Mouse (Mus musculus): Measurements from ENCODE around the gene Nek3. TPM values are rescaled to one million over a fixed set of nuclear protein-coding genes. Genes with fewer than 3 reads are reported as not detected.
"Not testable (repeated sequence)": the region's sequence is repeated elsewhere in the genome, so short reads cannot be mapped to it uniquely, and the experiment has no call there.

Gene Nek3
- total RNA-seq, 2 experiments from 2014 or later = 3.5 to 5.0 TPM

- no peak for DNase-seq
- intact Hi-C loops (cut with DNase I) = no loop called here
Measured at GRCm38 (mm10) chr8:22147706-22148366, 18.4 kb downstream of the Nek3 start.

DNA sequence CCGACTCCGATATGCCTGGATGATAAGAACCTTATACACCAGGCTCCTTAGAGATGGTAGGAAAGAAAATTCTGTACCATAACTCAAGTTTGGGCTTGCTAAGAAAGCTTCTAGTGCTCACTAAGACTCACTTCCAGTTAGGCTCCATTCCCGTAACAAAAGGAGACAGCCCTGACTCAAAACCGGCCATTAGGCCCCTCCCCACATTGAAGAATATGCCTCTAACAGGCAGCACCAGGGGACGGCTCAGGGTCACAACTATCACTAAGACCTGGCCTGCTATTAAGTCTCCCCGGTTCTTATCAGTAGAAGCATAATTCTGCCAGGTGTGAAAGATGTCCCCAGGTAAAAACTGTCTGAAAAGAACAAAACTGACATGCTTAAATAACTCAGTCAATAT, 20.4 kb downstream of the Nek3 start:
- no peak for DNase-seq
- intact Hi-C loops (cut with DNase I) = no loop called here

DNA sequence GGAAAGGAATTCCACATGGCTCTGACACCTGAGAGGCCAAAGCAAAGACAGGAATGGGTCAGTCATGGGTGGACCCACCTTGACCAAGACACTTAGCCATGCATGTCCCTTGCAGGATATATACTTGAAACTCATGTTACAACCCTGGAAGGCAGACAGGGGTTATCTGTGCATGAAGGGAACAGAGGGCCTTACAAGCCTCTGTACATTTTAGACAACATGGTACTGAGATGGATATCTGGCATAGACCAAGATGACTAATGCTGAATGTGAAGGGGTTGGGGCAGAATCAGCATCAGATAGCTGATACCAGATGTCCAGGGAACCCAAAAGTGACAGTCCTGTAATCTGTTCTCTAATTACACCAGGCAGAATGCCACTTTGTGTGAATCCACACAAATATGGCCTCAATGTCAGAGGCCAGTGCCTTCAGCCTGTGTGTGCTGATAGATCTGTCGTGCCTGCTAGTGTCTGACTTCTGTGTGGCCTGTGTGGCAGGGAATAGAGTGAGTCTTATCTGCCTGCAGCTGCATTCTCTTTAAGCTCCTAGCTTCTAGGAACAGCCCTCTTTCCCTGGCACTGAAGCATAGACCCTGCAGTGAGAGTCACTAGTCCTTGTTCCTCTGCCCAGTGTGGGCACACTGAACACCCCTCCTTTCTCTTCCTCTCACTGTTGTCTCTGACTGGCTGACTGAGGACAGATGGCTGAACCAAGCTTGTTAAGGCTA, 22.3 kb downstream of the Nek3 start:
- no peak for DNase-seq
- intact Hi-C loops (cut with DNase I) = no loop called here

DNA sequence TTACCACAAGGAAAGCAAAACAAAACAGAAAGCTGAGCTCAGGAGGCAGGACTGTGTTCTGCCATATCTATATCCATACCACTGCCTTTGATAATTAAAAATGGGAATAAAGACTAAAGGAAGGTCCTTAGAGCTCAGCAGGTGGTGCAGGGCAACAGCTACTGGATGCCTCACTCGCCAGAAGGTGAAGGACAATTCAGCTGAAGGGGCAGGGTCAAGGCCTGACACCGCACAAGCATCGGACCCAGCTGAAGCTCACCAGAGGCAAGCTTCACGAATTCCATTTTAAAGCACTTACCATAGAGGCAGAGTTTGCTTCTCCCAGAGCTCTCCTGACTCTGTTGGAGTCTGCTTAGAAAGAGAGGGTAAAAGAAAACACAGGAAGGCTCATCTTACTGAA, 23.6 kb downstream of the Nek3 start:
- DNase-seq = no peak
- intact Hi-C loops (cut with DNase I) = no loop called here

GRCm38 (mm10) chr8:22141836-22142385, 24.3 kb downstream of the Nek3 start:
- intact Hi-C loops (cut with DNase I) = no loop called here

DNA sequence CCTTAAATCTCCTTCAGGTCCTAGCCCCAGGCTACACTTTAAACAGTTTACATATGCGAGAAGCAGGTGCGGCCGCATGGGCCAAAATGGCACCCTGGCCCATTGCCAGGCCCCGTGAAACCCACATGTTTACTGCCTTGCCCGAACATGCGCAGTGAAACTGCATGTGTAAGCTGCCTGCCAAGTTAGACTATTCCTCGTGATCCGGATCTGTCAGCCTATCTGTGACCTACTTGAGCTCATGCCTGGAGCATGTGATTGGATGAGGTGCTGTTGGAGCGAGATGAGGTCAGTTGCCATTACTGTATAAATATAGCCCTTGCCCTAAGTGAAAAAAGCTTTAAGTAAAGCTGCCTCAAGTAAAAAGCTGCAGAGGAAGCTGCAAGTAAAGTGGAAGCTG, 29.8 kb downstream of the Nek3 start:
- peak; percentile 31 for DNase-seq
- intact Hi-C loops (cut with DNase I) = not testable (repeated sequence)

More at GRCm38 (mm10) chr8:22141836-22142385, 24.3 kb downstream of the Nek3 start:
- DNase-seq = no peak

- intact Hi-C loops (cut with DNase I) = no loop called here
- DNase-seq = no peak
Measured at GRCm38 (mm10) chr8:22134750-22135135, 31.5 kb downstream of the Nek3 start.

DNA sequence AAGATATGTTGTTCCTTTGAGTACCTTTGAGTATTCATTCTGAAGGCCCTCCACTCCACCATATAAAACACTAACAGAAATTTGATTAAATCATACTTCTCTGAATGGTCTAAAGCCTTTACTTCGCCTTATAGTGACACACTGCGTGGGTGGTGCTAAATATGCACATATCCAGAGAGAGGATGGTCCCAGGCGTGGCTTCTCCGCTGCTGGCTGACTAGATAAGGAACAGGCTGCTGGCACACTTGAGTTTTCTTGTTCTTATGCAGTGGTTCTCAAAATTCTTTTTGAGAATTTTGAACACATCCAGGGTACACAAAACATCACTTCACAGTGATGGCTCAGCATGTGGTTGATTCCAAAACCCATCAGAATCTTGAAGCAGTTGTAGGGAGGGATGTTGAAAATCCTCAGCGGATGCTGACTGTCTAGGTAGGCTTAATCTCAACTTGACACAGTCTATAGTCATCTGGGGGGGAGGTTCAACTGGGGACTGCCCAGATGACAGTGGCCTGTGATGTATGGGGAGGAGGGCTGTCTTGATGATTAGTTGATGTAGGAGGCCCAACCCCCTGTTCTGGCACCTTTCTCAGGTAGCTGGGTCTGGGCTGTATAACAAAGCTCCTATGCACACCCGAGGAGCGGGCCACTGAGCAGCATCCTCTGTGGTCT, 32.0 kb downstream of the Nek3 start:
- no peak for DNase-seq
- intact Hi-C loops (cut with DNase I) = no loop called here

DNA sequence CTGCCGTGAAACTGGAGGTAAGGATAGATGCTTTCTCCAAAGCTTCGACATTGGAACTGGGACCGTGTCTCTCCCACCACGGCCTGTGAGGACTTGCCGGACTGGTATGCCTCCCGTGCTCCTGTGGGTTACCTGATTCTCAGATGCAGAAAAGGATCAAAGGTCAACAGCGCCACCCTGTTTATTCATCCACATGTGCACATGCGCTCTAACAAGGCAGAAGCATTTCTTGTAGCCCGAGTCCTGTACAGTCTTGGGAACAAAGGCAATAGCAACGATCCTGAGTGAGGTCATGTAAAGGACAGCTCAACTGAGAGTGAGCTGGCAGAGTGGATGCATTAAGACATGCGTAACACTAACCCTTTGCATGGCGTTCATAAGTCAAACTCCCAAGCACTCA, 34.2 kb downstream of the Nek3 start:
- DNase-seq = no peak
- intact Hi-C loops (cut with DNase I) = no loop called here

GRCm38 (mm10) chr8:22124220-22125152, 41.7 kb downstream of the Nek3 start, which contains the start of gene Nek5:
Gene Nek5, minus strand, starts transcription at chr8:22125053.
- DNase-seq = peak; percentile 13
- intact Hi-C loops (cut with DNase I) = no loop called here

DNA sequence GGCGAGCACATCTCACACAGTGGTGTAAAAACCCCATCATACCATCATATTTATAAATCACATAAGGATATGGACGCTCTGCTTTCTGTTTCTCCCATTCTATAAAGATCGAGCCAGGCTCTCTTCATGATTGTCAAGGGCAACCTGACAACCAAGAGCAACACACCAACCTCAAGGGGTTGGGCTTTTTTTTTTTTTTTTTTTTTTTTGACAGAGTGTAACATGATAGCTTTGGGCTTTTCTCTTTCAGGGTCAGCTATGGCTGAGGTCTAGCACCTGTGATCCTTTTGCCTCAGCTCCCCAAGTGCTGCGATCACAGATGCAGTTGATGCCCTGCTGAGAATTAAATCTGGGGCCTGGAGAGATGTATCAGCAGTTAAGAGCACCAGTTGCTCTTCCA, 59.2 kb downstream of the Nek3 start:
- intact Hi-C loops (cut with DNase I) = no loop called here

DNA sequence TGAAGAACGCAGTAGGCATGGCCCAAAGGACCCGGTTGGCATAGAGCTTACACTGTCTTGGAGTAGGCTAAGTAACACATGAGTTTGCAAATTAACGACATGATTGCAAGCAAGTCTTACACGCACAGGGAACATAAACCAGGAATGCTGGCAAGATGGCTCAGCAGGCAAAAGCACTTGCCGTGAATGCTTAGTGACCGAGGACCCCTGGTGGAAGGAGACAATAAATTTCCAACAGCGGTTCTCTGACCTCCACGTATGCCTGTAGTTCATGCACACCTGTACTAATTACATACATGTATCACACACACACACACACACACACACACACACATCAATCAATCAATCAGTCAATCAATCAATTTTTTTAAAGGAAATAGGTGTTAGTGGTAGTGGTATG, 74.7 kb downstream of the Nek3 start:
- DNase-seq = peak; percentile 5
- intact Hi-C loops (cut with DNase I) = no loop called here

More for the DNA sequence above, 59.2 kb downstream of the Nek3 start:
- no peak for DNase-seq

DNA sequence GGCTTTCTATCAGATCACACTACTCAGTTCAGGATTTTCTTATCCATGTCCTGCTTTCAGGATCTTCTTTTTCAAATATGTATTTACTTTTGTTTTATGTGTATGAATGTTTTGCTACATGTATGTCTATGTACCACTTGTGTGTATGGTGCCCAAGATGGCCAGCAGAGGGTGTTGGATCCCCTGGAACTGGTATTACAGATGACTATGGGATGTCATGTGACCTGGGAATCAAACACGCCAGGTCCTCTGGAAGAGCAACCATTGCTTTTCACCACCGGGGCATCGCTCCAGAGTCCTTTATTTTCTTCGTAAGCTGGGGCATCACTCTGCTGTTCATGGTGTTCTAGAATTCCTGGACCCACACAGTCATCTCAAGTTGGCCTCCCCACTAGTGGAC, 77.0 kb downstream of the Nek3 start:
- intact Hi-C loops (cut with DNase I) = no loop called here
- no peak for DNase-seq

GRCm38 (mm10) chr8:22079313-22080007, 86.8 kb downstream of the Nek3 start:
- DNase-seq = no peak
- intact Hi-C loops (cut with DNase I) = no loop called here

Other genes starting within 250 kb of the Nek3 start
- gene Defb15, start 233.7 kb downstream of the Nek3 start, total RNA-seq (2021) = not detected
- not detected for gene Defb35, start 228.1 kb downstream of the Nek3 start, total RNA-seq (2021)
- gene Defb13, start 219.7 kb downstream of the Nek3 start, total RNA-seq (2021) = not detected
- gene Fam90a1a, start 207.7 kb downstream of the Nek3 start, total RNA-seq (2021) = not detected
- not detected for gene Ccdc70, start 196.7 kb downstream of the Nek3 start, total RNA-seq (2021)
- gene Atp7b, start 106.1 kb downstream of the Nek3 start, total RNA-seq (2021) = 1 to 10 TPM; 3.1 to 3.3 TPM
- gene Alg11, start 105.7 kb downstream of the Nek3 start, total RNA-seq (2021) = 10 to 100 TPM; 25.4 to 29.7 TPM
- gene Nek5, start 41.4 kb downstream of the Nek3 start, total RNA-seq (2021) = under 1 TPM; 0.26 to 0.66 TPM
- 1 to 10 TPM; 6.6 to 6.7 TPM for gene Ckap2, start 19.4 kb upstream of the Nek3 start, total RNA-seq (2021)
- gene Vps36, start 26.4 kb upstream of the Nek3 start, total RNA-seq (2021) = 10 to 100 TPM; 46.1 to 48.4 TPM
- 1 to 10 TPM; 5.5 to 6.6 TPM for gene Thsd1, start 60.9 kb upstream of the Nek3 start, total RNA-seq (2021)
- not detected for gene Tpte, start 117.0 kb upstream of the Nek3 start, total RNA-seq (2021)
- 1 to 10 TPM; 9.1 to 9.6 TPM for gene Slc25a15, start 232.2 kb upstream of the Nek3 start, total RNA-seq (2021)
- gene Mrps31, start 244.9 kb upstream of the Nek3 start, total RNA-seq (2021) = 10 to 100 TPM; 18.7 to 20.1 TPM

All from left cerebral cortex, postnatal 4 days (tissue).